Mouse (Mus musculus): ENCODE data around the gene Necap2. TPM values are rescaled to one million over a fixed set of nuclear protein-coding genes. Genes with fewer than 3 reads are reported as not detected.

Necap2 gene
- polyA plus RNA-seq, 1 experiment from 2014 or later, result 51.2 TPM

DNA sequence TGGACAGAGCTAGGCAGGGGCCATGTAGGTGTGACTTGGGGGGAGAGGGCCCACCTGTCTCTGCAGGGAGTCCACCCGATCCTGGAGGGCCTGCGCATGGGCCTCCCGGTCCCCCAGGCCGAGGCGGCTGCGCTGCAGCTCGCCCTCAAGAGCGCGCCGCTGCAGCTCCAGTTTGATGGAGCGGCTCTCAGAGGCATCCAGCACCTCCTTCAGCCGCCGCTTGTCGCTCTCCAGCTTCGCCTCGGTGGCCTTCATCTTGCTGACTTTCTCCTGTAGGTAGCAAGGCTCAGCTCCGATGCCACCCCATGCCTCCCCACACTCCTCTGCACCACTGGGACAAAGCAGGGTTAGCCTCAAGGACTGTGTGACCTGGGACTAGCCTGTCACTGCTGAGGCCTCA is 57.9 kb downstream of the Necap2 start:
- H3K27ac ChIP-seq (ENCODE audit: low read depth, low read length), result peak overlapping the region; percentile 90
- H3K4me2 ChIP-seq (ENCODE audit: low read depth, low read length, severe bottlenecking), result no peak overlapping the region
- peak overlapping the region; percentile 52; the same call in 1 of the 2 replicates for H3K9ac ChIP-seq (ENCODE audit: low read length)
- no peak for ATAC-seq (replicated peaks; ENCODE audit: low FRiP score)
- no peaks in the 10 kb centered on the region for H3K9me3 ChIP-seq (ENCODE audit: control insufficient read depth, low read length)
- DNase-seq (ENCODE audit: low spot score), result peak; percentile 55
- 90% methylated on average over 17 of the region's 17 CpGs for WGBS
- H3K36me3 ChIP-seq (ENCODE audit: control insufficient read depth, insufficient read depth, low read length), result peaks cover 2% of the 10 kb centered on the region; the same call in 1 of the 2 replicates
- no peaks in the 10 kb centered on the region for H3K27me3 ChIP-seq (ENCODE audit: control insufficient read depth, insufficient read depth, low read length)
- no peak overlapping the region for H3K4me3 ChIP-seq (ENCODE audit: low read depth, low read length)
- peaks cover 18% of the 10 kb centered on the region for H3K4me1 ChIP-seq (replicated peaks; ENCODE audit: control insufficient read depth, insufficient read depth, low read length)

DNA sequence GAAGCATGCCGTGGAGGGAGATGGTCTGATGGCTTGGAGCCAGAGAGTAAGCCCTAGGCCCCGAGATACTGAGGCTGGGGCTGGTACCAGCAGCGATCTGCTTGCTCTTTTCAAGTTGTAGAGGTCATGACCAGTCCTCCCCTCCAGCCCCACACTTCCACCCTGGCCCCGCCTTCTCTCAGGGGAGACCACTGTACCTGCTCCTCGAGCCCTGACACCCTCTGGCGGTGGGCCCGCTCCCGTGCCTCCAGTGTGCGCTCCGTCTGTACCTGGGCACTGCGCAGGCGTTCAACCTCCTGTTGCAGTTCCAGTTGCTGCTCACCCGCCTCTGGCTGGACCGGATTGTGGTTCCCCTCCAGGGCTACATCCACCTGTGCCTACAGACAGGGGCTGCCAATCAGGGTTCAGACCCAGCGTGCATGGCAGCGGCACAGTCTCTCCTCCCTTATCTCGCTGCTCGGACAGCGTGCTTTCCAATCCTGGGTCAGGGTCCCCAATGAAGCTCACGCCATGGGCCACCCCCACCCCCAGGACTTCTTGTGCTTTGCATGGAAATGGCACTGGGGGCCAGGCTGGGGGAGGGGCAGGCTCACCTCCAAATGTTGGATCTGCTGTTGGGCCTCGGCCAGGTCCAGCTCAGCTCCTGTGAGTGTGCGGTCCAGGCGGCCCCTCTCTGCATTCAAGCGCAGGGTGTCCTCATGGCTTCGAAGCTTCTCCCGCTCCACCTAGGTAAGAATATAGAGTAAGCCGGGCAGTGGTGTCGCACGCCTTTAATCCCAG is 60.3 kb downstream of the Necap2 start:
- ATAC-seq (replicated peaks; ENCODE audit: low FRiP score) (no peak), DNase-seq (ENCODE audit: low spot score) (peak; percentile 55)
- Histone ChIP-seq H3K4me1 (replicated peaks; ENCODE audit: control insufficient read depth, insufficient read depth, low read length) (peaks cover 18% of the 10 kb centered on the region), H3K27me3 (ENCODE audit: control insufficient read depth, insufficient read depth, low read length) (no peaks in the 10 kb centered on the region), H3K9me3 (ENCODE audit: control insufficient read depth, low read length) (no peaks in the 10 kb centered on the region), H3K36me3 (ENCODE audit: control insufficient read depth, insufficient read depth, low read length) (peaks cover 2% of the 10 kb centered on the region; the same call in 1 of the 2 replicates), H3K4me3 (ENCODE audit: low read depth, low read length) (no peak overlapping the region), H3K4me2 (ENCODE audit: low read depth, low read length, severe bottlenecking) (no peak overlapping the region), H3K27ac (ENCODE audit: low read depth, low read length) (no peak overlapping the region), H3K9ac (ENCODE audit: low read length) (no peak overlapping the region)
- 84% methylated on average over 29 of the region's 29 CpGs for WGBS

Other genes with a start within 250 kb of the Necap2 start
- gene Padi1, start 232.6 kb downstream of the Necap2 start, polyA plus RNA-seq (2014; fragmentation: Nextera tagmentation; extraction: Ambion mirVana), result 0.12 TPM in 1 of 2 replicates, not detected in the other
- 0.23 and 1.3 TPM in 2 replicates for gene Padi2, start 172.0 kb downstream of the Necap2 start, polyA plus RNA-seq (2014; fragmentation: Nextera tagmentation; extraction: Ambion mirVana)
- gene Sdhb, start 117.2 kb downstream of the Necap2 start, polyA plus RNA-seq (2014; fragmentation: Nextera tagmentation; extraction: Ambion mirVana), result 375 and 401 TPM in 2 replicates
- 51.2 and 54.9 TPM in 2 replicates for gene Atp13a2, start 91.5 kb downstream of the Necap2 start, polyA plus RNA-seq (2014; fragmentation: Nextera tagmentation; extraction: Ambion mirVana)
- 263 and 298 TPM in 2 replicates for gene Mfap2, start 67.9 kb downstream of the Necap2 start, polyA plus RNA-seq (2014; fragmentation: Nextera tagmentation; extraction: Ambion mirVana)
- gene Crocc, start 17.8 kb downstream of the Necap2 start, polyA plus RNA-seq (2014; fragmentation: Nextera tagmentation; extraction: Ambion mirVana), result 14.3 and 15.3 TPM in 2 replicates
- gene Spata21, start 10.0 kb upstream of the Necap2 start, polyA plus RNA-seq (2014; fragmentation: Nextera tagmentation; extraction: Ambion mirVana), result not detected in 2 replicates
- gene Szrd1, start 61.4 kb upstream of the Necap2 start, polyA plus RNA-seq (2014; fragmentation: Nextera tagmentation; extraction: Ambion mirVana), result 22.9 and 26.1 TPM in 2 replicates
- 30.8 and 31.6 TPM in 2 replicates for gene Fbxo42, start 69.6 kb upstream of the Necap2 start, polyA plus RNA-seq (2014; fragmentation: Nextera tagmentation; extraction: Ambion mirVana)
- 5.8 and 7.8 TPM in 2 replicates for gene Rsg1, start 135.6 kb upstream of the Necap2 start, polyA plus RNA-seq (2014; fragmentation: Nextera tagmentation; extraction: Ambion mirVana)
- 1.5 and 1.6 TPM in 2 replicates for gene Arhgef19, start 161.1 kb upstream of the Necap2 start, polyA plus RNA-seq (2014; fragmentation: Nextera tagmentation; extraction: Ambion mirVana)
- gene Epha2, start 222.9 kb upstream of the Necap2 start, polyA plus RNA-seq (2014; fragmentation: Nextera tagmentation; extraction: Ambion mirVana), result 1.3 and 2.3 TPM in 2 replicates

Data from forebrain, embryonic 11.5 days (tissue).